Mouse (Mus musculus): ENCODE results near the gene Pigs.

Pigs gene

DNA sequence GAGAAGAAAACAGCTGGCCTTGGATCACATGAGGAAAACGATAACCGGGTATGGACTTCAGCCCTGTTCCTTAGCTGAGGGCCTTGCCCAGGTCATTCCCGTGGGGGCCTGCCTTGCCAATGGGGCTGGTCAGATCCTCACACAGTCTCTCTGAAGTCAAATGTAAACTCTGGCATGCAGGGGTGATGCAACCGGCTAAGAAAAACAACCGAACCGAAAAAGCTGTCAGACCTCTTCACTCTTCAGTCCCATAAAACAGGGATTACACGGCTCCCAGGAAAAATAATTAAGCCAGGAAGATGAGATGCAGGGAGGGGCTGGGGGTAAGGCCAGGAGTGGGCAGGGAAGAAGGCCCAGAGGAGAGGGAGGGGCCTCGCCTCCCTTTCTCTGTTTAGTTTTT, 35.9 kb downstream of the Pigs start:
- DNase-seq (ENCODE audit: low spot score), result no peak

DNA sequence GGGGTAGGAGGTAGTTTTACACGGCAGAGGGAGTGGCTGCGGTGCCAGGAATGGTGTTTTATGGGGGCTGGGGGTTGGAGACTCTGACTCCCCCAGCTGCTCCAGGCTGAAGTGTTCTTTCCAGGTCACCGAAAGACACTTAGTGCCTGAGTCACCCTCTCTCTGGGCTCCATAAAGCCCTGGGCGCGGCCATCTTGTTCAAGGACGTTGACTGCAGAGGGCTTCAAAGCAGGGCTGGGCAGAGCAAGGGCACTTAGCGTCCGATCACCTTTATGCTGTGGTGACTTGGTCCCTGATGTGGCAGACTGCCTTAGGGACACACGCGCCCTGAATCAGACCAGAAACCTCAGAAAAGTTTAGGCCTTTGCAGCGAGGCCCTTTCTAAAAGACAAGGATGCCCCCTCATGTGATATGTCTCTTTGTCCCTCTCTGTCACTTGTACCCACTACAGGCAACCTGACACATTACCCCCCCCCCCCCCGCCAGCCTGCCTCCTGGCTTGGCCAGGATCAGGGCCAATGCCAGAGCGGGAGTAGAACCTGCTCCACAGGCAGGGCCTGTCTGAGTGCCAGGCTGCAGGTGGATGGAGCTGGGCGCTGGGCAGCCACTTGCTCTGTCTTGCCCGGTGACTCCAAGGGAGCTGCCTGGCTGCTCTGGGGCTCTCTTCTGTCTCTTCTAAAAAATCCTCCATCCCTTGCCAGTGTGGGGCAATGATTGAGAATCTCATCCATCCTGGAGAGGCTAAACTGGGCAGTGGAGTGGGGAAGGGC, 39.4 kb downstream of the Pigs start:
- no peak for DNase-seq (ENCODE audit: low spot score)

DNA sequence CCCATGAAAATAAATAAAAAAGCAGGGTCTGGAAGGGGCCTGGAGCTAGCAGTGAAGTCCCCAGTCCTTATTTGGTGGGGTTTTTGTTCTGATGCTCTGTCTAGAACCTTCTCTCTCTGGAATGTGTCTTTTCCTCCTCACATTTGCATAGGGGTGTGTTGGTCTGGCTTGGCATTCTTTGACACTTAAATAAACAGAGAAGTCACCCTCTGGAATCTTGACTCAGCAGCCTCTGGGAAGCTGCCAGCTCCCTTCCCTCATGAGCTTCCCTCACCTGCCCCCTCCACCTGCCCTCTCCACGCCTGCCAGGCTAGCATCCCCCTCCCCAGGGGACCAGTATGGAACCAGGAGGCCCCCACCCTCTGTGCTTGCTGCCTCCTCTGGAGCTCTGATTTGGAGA, 42.2 kb downstream of the Pigs start:
- no peak for DNase-seq (ENCODE audit: low spot score)

DNA sequence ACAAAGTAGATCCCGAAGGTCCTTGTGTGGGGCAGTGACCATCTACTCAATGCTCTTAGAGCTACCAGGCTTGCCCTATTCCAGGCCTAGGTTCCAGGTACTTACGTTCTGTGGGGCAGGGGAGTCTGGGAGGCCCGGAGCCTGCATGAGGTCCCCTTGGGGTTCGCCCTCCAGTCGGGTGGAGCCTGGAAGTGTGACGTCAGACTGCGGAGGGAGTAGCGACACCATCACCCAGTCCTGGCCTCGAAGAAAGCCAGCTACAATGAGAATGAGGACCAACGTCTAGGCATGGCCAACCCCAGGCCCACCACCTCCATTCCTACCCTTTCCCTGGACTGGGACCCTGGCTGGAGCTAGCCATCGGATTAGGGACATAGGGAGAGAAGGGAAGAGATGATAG, 43.5 kb downstream of the Pigs start:
- no peak for DNase-seq (ENCODE audit: low spot score)

DNA sequence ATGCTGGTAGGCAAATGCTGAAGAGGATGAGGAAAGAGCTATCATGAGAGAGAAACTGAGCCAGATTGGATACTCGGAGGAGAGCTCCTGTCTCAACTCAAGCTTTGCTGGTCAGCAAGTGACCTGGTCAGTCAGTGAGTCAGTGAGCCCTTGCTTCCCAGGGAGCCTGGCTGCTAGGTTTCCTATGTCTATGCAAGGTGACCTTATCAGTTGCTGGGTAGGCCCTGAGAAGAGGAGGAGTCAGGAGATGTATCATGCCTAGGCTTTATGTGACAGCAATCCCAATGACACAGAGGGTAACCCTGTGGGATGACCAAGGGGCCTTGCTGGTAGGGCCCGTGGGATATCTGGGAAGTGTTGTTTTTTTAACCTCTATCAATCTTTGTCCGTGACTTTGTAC, 44.0 kb downstream of the Pigs start:
- no peak for DNase-seq (ENCODE audit: low spot score)

DNA sequence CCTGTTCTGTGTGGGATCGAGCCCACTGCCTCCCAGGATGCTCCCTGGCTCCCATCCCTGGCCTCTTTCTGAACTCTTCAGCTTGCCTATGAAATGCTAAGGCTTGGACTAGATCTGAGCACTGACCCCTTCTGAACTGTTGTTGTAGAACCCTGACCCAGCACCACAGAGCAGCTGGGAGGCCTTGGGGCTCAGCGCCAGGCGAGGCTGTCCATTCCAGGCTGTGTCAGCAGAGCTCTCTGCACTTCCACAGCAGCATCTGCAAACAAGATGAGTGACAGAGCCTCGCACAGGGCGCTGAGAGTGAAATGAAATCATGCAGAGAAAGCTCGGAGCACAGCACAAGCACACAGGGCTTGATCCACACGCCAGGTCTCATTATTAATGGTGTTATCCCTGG, 44.4 kb downstream of the Pigs start:
- no peak for DNase-seq (ENCODE audit: low spot score)

DNA sequence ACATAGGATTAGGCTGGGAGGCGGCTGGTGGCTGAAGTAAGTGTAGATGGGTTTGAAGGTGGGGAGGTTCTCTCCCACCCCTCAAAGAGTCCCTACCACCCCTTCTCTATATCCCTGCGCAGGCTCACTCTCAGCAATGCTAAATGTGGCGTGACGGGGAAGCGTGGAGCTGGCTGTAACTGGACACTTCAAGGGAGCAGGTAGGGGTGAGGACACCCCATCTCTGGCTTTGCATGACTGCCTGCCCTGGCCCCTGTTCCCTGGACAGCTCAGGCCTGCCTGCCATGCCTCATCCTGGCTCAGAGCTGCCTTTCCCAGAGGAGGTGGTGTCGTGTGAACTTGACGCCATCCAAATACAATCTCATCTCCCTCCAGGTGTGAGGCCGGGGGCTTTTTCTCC, 45.9 kb downstream of the Pigs start:
- DNase-seq (ENCODE audit: low spot score), result no peak

DNA sequence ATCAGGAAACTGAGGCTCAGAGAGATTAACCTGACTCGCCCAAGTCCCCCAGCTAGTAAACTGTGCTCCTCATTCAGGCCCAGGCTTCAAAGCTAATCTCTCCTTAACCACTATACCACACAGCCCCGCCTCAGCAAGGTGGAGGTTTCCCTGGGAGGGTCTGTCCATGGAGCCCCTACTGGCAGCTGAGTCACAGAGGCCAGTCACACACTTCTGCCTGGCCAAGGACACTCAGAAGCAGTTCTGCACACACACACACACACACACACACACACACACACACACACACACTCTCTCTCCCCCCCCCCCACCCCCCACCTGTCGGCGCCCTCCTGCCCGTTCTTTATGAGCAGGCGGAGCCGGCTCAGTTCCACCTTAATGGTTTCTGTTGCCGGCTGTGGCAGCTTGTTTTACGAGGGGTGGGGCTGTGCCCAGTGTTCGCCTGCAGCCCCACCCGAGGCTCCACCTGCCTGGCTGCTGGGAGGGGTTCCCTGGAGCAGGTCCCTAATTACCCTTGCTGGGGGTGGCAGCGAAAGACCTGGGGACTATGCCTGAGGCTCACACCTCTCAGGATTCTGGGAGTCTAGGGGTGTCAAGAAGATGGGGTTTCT, 49.4 kb downstream of the Pigs start:
- no peak for DNase-seq (ENCODE audit: low spot score)

DNA sequence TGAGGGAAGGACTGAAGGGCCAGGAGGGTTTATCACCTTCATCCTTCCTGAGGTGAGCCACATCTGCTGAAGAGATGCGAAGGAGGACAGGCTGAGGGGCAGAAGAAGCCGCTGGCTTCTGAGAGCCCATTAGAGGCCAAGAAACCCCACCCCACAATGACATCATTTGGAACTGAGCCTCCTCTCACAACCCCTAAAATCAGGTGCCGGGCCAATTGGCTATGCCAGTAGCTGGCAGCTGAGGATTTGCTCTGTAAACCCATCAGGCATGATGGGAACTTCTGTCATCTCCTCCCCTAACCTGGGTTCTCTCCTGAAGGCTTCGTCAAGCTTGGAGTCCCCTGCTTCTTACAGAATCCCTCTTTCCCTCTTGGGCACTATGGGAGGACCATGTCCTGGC, 52.1 kb downstream of the Pigs start:
- no peak for DNase-seq (ENCODE audit: low spot score)

DNA sequence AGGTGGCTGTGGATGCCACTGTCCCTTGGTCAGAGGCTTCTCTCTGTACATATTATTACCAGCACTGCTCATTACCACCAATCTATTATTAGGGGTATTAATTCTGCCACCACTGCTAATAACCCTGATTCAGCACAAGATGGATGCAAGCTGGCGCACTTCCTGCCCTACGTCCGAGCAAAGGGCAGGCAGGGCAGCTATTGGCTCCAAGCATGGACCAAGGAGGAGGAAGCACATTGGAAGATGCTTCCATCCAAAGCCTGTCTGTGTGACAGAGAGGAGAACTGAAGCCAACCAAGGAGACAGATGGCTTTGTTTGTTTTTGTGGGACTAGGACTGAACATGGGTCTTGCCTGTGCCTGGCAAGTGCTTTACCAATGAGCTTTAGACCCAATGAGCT, 52.8 kb downstream of the Pigs start:
- no peak for DNase-seq (ENCODE audit: low spot score)

DNA sequence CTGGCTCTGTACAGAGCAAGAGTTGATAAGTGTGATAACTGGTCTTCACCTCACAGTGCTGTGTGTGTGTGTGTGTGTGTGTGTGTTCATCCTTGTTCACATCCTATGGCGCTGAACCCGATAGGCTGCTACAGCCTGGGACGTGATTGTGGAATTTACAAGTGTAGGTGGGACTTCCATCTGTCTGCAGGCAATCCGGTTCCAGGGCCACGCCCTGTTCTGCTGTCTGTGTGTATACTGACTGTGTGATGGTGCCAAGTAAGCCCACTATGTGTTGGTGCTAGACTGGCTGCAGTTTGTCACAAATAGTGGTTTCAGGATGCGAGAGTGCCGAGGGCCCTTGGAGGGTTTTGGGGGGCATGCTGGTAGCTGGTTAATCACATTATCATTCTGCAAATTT, 54.1 kb downstream of the Pigs start:
- DNase-seq (ENCODE audit: low spot score), result no peak

DNA sequence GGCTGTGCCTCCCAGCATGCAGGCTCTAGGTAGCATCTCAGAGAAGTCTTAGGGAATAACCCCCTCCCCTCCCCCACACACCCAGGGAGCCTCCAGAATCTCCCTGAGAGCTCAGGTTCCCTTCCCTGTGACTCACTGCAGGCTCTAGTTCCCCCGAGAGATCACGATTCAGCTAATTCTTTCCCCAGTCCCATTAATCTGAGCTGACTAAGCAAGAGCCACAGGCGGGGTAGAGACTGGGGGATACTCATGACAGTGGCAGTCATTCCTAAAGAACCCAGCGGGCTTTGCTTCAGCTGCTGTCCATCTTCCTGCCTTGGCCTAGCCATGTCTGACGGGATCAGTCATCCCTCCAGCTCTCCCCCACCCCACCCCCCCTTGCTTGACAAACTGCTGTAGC, 54.5 kb downstream of the Pigs start:
- no peak for DNase-seq (ENCODE audit: low spot score)

DNA sequence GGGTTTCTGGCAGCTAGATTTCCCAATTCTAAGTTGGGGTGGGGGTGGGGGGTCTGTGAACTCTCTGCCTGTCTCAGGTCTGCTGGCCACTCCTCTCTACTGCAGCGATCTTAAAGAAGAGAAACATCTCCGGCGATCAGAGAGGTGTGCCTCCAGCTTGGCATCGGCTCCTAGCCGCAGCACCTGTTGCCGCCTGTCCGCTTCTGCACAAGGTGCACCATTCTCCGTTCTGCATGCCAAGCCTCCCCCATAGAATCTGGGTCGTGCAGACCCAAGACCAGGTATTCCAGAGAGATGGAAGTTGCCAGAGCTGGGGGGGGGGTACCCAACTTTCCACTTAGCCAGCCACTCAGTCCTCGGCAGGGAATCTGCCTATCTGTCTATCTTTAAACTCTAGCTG, 57.6 kb downstream of the Pigs start:
- DNase-seq (ENCODE audit: low spot score), result no peak

DNA sequence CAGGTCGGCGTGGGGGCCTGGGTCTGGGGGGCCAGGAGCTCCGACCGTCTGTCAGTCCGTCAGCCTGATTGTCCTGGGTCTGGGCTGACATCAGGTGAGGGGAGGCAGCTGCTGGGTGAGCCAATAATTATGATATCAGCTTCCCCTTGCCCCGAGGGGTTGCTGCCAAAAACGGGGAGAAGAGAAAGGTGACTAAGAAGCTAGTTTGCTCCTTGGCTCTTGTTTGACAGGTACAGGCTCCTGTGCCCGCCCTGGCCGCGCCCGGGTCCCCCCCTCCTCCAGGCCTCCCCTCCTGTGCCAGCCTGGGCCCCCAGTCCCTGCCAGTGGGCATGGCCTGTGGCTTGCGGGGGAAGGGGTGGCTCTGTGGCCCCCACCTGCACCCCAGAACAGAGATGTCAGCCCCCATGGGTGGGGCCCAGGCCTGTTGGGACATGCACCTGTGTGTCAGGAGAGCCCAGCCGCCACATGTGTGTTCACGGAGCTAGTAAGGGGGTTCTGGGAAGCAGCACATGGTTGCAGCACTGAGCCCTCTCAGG, 58.4 kb downstream of the Pigs start, which contains the start of gene Foxn1:
Gene Foxn1 (minus strand): TSS at position 51 of the 536 bp plus-strand sequence.
- no peak for DNase-seq (ENCODE audit: low spot score)

Measured in layer of hippocampus, adult 11-12 months (tissue).